Mouse (Mus musculus): ENCODE measurements around the gene Cdk17.

The Cdk17 gene

DNA sequence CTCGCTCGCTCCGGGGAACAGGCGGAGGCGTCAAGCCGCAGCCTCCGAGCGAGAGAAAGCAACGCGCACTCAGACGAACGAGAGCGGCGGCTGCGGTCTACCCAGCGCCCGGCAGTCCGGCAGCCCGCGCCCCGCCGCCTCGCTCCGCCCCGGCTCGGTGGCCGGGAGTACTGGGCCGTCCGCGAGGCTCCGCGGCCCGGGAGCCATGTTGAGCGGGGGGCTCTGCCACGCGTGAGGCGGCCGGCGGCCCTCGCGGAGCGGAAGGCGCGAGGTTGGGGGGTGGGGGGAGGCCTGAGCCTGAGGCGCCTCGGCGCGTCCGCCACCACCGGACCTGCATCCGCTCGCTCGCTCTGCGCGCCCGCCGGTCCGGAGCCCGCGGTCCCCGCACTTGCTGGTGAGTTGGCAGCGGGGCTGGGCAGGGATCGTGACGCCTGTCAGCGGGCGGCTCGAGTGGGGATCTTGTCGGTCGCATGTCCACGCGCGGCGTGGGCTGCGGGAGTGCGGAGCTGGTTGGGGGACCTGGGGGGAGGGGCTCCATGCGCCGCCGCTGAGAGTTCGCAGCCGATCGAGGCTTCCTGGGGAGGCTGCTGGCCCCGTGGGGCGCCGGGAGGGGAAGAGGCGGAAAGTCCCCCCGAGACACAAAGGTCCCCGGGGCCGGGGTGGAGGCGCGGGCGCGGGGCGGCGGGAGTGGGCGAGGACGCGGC, at the start of gene Cdk17:
Gene Cdk17 (plus strand): TSS at position 69 of the 704 bp plus-strand sequence.
- peak; percentile 36 for DNase-seq (ENCODE audit: low read depth, low spot score)

- DNase-seq (ENCODE audit: low read depth, low spot score), result no peak
These were observed 49.3 kb upstream of the Cdk17 start for GRCm38 (mm10) chr10:93111412-93111811.

DNA sequence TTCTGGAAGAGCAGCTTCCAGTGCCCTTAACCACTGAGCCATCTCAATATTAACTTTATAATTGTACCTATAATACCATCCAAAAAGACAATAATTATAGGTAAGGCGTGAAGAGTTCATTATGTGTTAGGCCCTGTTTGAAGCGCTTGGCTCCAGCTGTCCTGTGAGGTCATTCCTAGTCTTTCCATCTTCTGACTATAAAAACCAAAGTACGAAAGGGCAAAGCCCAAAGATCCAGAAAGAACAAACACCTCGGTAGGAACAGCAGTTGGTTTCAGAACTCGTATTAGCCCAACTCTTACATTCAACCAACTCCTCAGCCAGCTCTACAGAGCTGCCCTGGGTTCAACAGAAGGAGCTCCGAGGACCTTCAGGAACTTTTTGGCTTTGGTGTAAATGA, 48.7 kb upstream of the Cdk17 start:
- DNase-seq (ENCODE audit: low read depth, low spot score), result no peak

DNA sequence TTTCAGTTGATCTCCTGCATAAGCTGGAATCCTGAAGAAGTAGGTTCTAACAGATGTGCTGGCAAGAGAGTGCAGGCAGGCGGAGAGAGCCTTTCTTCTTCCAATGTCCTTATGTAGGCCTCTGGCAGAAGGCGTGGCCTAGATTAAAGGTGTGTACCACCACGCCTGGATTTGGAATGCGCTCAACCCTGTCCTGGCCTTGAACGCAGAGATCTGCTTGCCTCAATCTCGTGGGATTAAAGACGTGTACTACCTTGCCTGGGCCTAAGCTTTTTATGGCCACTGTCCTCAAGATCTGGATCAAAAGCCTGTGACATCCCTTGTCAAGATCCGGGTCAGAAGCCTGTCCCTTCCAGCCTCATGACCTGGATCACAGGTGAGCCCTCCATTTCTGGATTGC, 46.7 kb upstream of the Cdk17 start:
- DNase-seq (ENCODE audit: low read depth, low spot score), result no peak

GRCm38 (mm10) chr10:93114782-93115181, 45.9 kb upstream of the Cdk17 start:
- DNase-seq (ENCODE audit: low read depth, low spot score), result no peak

DNA sequence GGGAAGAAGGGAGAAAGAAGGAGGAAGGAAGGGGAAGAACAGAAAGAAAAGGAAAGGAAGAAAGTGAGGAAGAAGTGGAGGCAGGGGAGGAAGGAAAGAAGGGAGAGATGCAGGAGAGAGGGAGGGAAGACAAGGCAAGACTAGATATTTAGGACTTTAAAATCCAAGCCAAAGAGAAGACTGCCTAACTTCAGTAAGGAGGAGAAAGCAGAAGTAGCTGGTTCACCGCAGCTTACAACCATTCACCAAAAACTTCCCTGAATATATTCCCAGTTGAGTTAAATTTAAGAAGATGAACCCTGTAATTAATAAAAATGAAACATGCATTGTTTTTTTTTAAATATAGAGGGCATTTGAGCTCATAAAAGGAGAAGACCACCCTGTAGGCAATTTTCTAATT, 44.9 kb upstream of the Cdk17 start:
- no peak for DNase-seq (ENCODE audit: low read depth, low spot score)

DNA sequence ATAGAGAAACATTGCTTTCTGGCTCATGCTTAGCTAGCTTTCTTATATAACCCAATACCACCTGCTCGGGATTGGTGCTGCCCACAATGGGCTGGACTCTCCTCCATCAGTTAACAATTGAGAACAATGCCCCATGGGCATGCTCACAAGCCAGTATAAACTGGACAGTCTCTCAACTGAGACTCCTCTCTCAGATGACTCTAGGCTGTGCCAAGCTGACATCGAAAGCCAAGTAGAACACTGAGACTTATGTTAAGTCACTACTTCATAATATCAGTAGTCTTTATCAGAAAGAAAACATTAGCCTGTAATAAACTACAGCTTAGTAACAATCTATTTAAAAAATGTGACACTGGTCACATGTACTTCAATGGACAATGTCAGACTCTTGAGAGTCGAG, 44.0 kb upstream of the Cdk17 start:
- no peak for DNase-seq (ENCODE audit: low read depth, low spot score)

DNA sequence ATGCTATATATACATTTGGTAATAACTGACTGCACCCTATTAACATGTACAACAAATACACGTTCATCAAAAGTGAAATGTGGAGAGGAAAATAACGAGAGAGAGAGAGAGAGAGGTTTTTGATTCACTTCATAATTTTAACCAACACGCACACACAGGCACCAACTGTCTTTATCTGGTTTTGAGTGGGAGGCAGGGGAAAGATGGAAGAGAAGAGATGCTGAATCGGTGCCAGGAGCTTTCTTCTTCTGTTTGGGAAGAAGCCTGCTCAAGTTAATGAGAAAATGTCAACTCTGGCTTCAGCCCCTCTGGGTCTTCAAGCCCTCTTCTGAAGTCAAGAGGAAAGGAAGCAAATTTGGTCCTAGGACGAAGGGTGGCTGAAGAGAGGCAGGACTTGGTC, 40.9 kb upstream of the Cdk17 start:
- no peak for DNase-seq (ENCODE audit: low read depth, low spot score)

DNA sequence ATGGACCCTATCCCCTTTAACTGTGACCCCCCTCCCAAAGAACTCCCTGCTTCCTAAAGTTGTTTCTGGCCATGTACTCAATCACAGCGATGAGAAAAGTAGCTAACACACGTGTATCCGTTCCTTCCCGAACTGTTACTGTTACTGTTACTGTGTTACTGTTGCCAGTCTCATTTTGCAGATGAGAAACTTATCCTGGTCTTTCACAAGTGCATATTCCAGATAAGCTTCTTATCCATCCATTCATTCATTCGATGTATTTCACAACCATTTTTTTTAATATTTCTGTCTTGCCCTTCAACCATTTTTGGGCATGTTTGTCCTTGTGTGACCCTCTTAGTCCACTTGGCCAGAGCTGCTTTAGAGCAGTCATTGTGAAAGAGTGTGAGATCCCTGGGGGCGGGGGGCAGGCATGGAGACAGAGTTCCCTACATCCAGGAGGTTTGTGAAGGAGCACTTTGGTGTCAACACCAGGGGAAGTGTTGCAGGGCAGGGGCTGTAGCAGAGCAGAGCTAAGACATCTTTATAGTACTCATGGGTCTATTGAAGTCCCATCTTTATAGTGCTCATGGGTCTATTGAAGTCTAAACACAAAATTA, 39.3 kb upstream of the Cdk17 start:
- DNase-seq (ENCODE audit: low read depth, low spot score), result no peak

DNA sequence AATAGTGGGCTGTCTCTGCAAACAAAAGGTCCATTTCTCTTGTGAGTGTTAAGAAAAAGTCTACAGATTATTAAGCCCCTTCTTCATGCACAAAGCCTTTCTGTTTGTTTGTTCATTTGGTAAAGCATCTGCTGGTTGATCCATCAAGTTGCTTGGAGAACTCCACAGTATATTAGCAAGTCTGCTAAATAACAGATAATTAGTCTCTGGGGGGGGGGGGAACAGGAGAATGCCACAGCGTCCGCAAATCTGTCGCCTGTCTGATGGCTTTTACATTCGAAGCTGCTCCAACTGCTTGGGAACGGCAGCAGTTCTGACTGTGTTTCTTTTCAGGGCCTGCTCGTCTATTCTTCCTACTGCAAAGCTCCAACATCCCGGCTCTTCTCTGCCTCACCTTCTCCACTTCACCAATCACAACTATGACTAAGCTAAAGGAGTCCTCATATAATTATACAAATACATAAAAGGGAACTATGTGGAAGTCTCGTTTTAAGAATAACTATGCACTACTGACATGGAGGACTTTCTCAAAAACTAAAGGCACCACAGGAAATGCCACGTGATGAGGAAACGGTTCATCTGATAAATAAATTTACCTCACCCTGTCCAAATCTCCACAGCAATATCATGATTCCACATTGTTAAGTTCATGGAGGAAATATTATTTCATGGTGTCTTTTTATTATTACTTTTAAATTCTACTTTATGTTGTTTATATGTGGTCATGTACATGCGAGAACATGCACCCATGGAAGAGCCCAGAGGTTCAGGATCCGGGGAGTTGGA, 38.1 kb upstream of the Cdk17 start:
- DNase-seq (ENCODE audit: low read depth, low spot score), result no peak

GRCm38 (mm10) chr10:93123310-93123709, 37.4 kb upstream of the Cdk17 start:
- DNase-seq (ENCODE audit: low read depth, low spot score), result no peak

GRCm38 (mm10) chr10:93123957-93124613, 36.6 kb upstream of the Cdk17 start:
- peak; percentile 43 for DNase-seq (ENCODE audit: low read depth, low spot score)

GRCm38 (mm10) chr10:93126025-93126424, 34.6 kb upstream of the Cdk17 start:
- no peak for DNase-seq (ENCODE audit: low read depth, low spot score)

- no peak for DNase-seq (ENCODE audit: low read depth, low spot score)
These were observed 32.1 kb upstream of the Cdk17 start for GRCm38 (mm10) chr10:93128566-93128965.

DNA sequence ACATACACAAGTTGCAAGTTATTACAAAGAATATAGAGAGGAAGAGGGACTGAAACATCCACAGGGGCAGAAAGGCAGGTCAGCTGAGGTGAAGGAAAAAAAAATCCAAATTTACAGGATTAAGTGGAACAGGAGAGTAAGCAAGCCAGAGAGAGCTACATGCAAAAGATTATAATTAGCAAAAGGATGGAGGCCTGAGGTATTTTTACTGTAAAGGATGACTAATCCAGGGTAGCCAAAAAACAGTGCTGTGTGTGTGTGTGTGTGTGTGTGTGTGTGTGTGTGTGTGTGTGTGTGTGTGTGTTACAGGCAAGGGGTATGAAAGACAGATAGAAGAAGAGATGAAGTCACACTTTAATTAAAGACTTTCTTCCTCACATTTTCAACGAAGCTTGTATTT, 31.3 kb upstream of the Cdk17 start:
- peak; percentile 9 for DNase-seq (ENCODE audit: low read depth, low spot score)

GRCm38 (mm10) chr10:93129904-93130455, 30.7 kb upstream of the Cdk17 start:
- DNase-seq (ENCODE audit: low read depth, low spot score), result no peak

DNA sequence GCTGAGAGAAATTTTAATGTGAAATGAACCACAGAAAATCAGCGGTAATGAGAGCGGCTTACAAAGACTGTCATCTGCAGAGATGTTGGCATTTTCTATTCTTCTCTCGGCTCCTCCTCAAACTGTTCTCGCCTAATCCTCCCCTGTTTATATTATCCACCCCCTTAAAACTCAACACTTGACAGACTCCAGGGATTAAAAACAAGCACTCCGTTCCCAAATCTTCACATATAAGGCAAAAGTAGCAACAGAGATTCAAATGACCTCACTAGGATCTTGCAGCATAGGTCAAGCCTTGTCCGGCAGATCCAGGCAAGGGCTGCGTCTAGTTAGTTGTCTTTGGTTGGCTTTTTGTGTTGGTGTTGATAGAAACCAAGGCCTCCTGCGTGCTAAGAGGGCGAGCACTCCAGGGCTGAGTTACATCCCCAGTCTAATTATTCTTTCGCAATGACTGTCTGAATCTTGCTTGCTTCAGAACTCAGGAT, 30.2 kb upstream of the Cdk17 start:
- no peak for DNase-seq (ENCODE audit: low read depth, low spot score)

DNA sequence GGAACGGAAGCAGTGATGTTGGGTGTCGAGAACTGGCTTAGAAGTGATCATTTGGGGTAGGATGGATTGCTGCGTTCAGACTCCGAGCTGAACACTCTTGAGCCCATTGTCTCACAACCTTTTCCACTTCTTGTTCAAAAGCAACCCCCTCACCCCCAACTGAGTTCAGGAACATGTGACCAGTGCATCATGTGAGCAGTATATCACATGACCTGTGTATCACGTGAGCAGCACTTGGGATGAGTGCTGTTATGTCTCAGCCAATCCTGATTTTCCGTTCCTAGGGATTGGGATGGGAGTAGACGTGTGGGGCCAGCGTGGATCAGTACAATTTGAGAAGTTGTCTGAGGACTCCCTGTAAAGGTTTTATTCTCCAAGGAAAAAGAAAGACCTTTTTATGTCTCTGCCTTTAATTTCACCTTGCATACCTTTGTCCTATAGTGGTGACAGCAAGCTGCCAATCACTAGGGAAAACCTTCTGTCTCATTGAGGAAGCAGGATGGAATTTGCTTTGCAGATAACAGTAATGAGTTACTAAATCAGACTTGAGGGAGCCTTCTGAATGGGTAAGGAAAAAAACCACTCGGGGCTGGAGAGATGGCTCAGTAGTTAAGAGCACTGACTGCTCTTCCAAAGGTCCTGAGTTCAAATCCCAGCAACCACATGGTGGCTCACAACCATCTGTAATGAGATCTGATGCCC, 28.7 kb upstream of the Cdk17 start:
- DNase-seq (ENCODE audit: low read depth, low spot score), result no peak

DNA sequence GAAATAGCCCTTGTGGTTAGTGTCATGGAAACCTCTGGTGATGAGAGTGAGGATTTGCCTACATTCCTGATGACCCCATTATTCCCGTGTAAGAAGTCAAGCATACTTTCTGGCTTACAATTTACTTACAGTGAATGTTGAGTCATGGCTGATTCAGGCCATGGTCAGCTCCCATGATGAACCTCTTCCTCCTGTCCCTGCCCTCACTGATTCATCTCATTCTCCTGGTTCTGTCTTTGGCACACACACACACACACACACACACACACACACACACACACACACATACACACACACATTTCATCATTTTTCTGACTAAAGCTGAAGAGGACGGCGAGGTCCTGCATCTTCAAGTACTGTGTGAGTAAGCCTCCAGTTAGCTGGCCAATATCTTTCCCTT, 21.9 kb upstream of the Cdk17 start:
- DNase-seq (ENCODE audit: low read depth, low spot score), result peak; percentile 95

GRCm38 (mm10) chr10:93140778-93141177, 19.9 kb upstream of the Cdk17 start:
- DNase-seq (ENCODE audit: low read depth, low spot score), result no peak

- DNase-seq (ENCODE audit: low read depth, low spot score), result no peak
These were observed 17.9 kb upstream of the Cdk17 start for GRCm38 (mm10) chr10:93142600-93143284.

Measured in 3T3-L1 (cell line).